Mouse (Mus musculus): ENCODE data around the gene Tmem86a. TPM values are rescaled to one million over a fixed set of nuclear protein-coding genes. Genes with fewer than 3 reads are reported as not detected.

The Tmem86a gene
- total and polyA plus RNA-seq, 3 experiments, result 0.30 to 2.0 (median 0.82) TPM

- Histone ChIP-seq H3K27me3 (replicated peaks) (no peaks in the 10 kb centered on the region), H3K4me3 (replicated peaks in 1 of 3; ENCODE audit: low read depth in 2 of 3, low read length in 2 of 3, poor library complexity in 1 of 3) (peak overlapping the region in 1 of 3 experiments; percentile 33), H3K9ac (ENCODE audit: insufficient read depth, low read depth) (no peak overlapping the region), H3K79me2 (replicated peaks; ENCODE audit: control insufficient read depth, extremely low read depth, insufficient read depth, poor library complexity, severe bottlenecking) (no peaks in the 10 kb centered on the region), H3K4me2 (ENCODE audit: insufficient read depth, low read depth, poor library complexity, severe bottlenecking) (peak overlapping the region; percentile 24), H3K36me3 (replicated peaks in 1 of 2; ENCODE audit: control insufficient read depth in 1 of 2, insufficient read depth in 1 of 2, low read length in 1 of 2) (no peaks in the 10 kb centered on the region), H3K9me3 (replicated peaks; ENCODE audit: low read length) (no peaks in the 10 kb centered on the region), H3K4me1 (ENCODE audit: control insufficient read depth in 1 of 2, insufficient read depth in 2 of 2) (peaks cover 2 to 42% of the 10 kb centered on the region in 2 experiments; a peak in 2 of 4 replicates), H3K27ac (ENCODE audit: insufficient read depth, low read depth) (peak overlapping the region; percentile 83)
- DNase-seq (ENCODE audit: extremely low read depth), result peak; percentile 99
- no peak for TF ChIP-seq PAX5 (IDR thresholded peaks at IDR 0.05; ENCODE audit: low read length)
- no peak for TF ChIP-seq USF2 (conservative IDR thresholded peaks at IDR 0.05; ENCODE audit: low read depth, low read length)
- peak; percentile 3; the same call in 1 of the 2 replicates for TF ChIP-seq MAX (IDR thresholded peaks at IDR 0.05; ENCODE audit: low read length)
- TF ChIP-seq EP300 (IDR thresholded peaks at IDR 0.05; ENCODE audit: low read length), result peak; percentile 97
- no peak for TF ChIP-seq ZKSCAN1 (IDR thresholded peaks at IDR 0.05; ENCODE audit: borderline replicate concordance, low read depth, low read length)
- TF ChIP-seq ZNF384 (IDR thresholded peaks at IDR 0.05; ENCODE audit: low read depth, low read length), result no peak; the same call in 1 of the 2 replicates
- peak; percentile 84 for TF ChIP-seq MAFK (IDR thresholded peaks at IDR 0.05; ENCODE audit: insufficient replicate concordance, low read length)
- peak; percentile 27; the same call in 1 of the 2 replicates for TF ChIP-seq POLR2A (IDR thresholded peaks at IDR 0.05; ENCODE audit: low read depth, low read length)
- TF ChIP-seq RAD21 (IDR thresholded peaks at IDR 0.05; ENCODE audit: low read depth, low read length), result no peak
- peak; percentile 86 for TF ChIP-seq CHD2 (IDR thresholded peaks at IDR 0.05; ENCODE audit: low read length)
- TF ChIP-seq ZMIZ1 (IDR thresholded peaks at IDR 0.05; ENCODE audit: low read depth, low read length), result no peak
- TF ChIP-seq TCF12 (IDR thresholded peaks at IDR 0.05; ENCODE audit: low read depth, low read length), result peak; percentile 94
- no peak for TF ChIP-seq CHD1 (IDR thresholded peaks at IDR 0.05; ENCODE audit: low read depth, low read length)
- TF ChIP-seq UBTF (IDR thresholded peaks at IDR 0.05; ENCODE audit: low read depth, low read length), result no peak; the same call in 1 of the 2 replicates
- no peak for TF ChIP-seq NELFE (IDR thresholded peaks at IDR 0.05; ENCODE audit: low read depth, low read length)
- no peak for TF ChIP-seq KAT2A (IDR thresholded peaks at IDR 0.05; ENCODE audit: insufficient replicate concordance, low read length)
- TF ChIP-seq SIN3A (IDR thresholded peaks at IDR 0.05; ENCODE audit: low read length), result peak; percentile 89
- peak; percentile 96 for TF ChIP-seq BHLHE40 (IDR thresholded peaks at IDR 0.05; ENCODE audit: low read depth, low read length)
- no peak for TF ChIP-seq NRF1 (IDR thresholded peaks at IDR 0.05; ENCODE audit: low read depth, low read length)
- no peak for TF ChIP-seq CTCF (conservative IDR thresholded peaks at IDR 0.05 in 1 of 2, IDR thresholded peaks at IDR 0.05 in 1 of 2; ENCODE audit: low read depth in 2 of 2, low read length in 2 of 2)
- TF ChIP-seq RCOR1 (conservative IDR thresholded peaks at IDR 0.05; ENCODE audit: low read depth, low read length), result peak; percentile 95
- 0 out of 2 replicates have a peak, but pooled peaks have one; percentile 5 for TF ChIP-seq SMC3 (IDR thresholded peaks at IDR 0.05; ENCODE audit: low read depth, low read length)
- peak; percentile 94 for TF ChIP-seq JUN (IDR thresholded peaks at IDR 0.05; ENCODE audit: insufficient read depth, low read depth, low read length)
- peak; percentile 100 for TF ChIP-seq IRF4 (IDR thresholded peaks at IDR 0.05; ENCODE audit: low read depth, low read length)
- peak; percentile 98 for TF ChIP-seq MEF2A (IDR thresholded peaks at IDR 0.05; ENCODE audit: borderline replicate concordance, low read depth, low read length)
- peak; percentile 98 for TF ChIP-seq ETS1 (conservative IDR thresholded peaks at IDR 0.05; ENCODE audit: low read depth, low read length)
- TF ChIP-seq TBP (conservative IDR thresholded peaks at IDR 0.05; ENCODE audit: low read depth, low read length), result peak; percentile 62; the same call in 1 of the 2 replicates
- TF ChIP-seq HCFC1 (IDR thresholded peaks at IDR 0.05; ENCODE audit: low read depth, low read length), result no peak
- no peak for TF ChIP-seq USF1 (IDR thresholded peaks at IDR 0.05; ENCODE audit: low read depth, low read length)
- TF ChIP-seq E2F4 (IDR thresholded peaks at IDR 0.05; ENCODE audit: insufficient replicate concordance, low read depth, low read length), result no peak
- no peak; the same call in 1 of the 2 replicates for TF ChIP-seq MXI1 (IDR thresholded peaks at IDR 0.05; ENCODE audit: low read depth, low read length)
- no peak; the same call in 1 of the 2 replicates for TF ChIP-seq MAZ (IDR thresholded peaks at IDR 0.05; ENCODE audit: low read depth, low read length)
- no peak for TF ChIP-seq POLR2AphosphoS2 (IDR thresholded peaks at IDR 0.05; ENCODE audit: low read depth, low read length)
- TF ChIP-seq MYC (IDR thresholded peaks at IDR 0.05; ENCODE audit: low read depth, low read length), result peak; percentile 59; the same call in 1 of the 2 replicates
- TF ChIP-seq GABPA (IDR thresholded peaks at IDR 0.05; ENCODE audit: insufficient replicate concordance, low read depth, low read length), result no peak
- TF ChIP-seq ELF1 (IDR thresholded peaks at IDR 0.05; ENCODE audit: low read depth, low read length), result no peak
- TF ChIP-seq JUND (conservative IDR thresholded peaks at IDR 0.05; ENCODE audit: low read depth, low read length), result peak; percentile 96
- TF ChIP-seq ZC3H11A (IDR thresholded peaks at IDR 0.05; ENCODE audit: low read depth, low read length), result no peak
- in situ Hi-C loops (cut with MboI; ENCODE audit: low pct_ligation_motif_present, low pct_unique_long_range_greater_than_20kb, low sequenced_read_pairs), result loop anchor here (5.0 kb wide), 2 partner anchors 55 to 125 kb away; no protein-coding TSS in a partner anchor
- dilution Hi-C loops (cut with MboI; ENCODE audit: extremely low pct_ligation_motif_present, extremely low pct_unique_long_range_greater_than_20kb, low sequenced_read_pairs), result no loop called here
These were observed 27.9 kb upstream of the Tmem86a start for GRCm38 (mm10) chr7:47022482-47022881.

All from CH12.LX (cell line).